Mouse (Mus musculus) C2C12 (cell line): ENCODE data around the gene Mboat1. TPM values are rescaled to one million over a fixed set of nuclear protein-coding genes. Genes with fewer than 3 reads are reported as not detected.

Source experiments
- H3K27me3 ChIP-seq: one replicate; pipeline ENCODE4 v1.6.1; 2011; ENCODE audit not compliant: control insufficient read depth, insufficient read depth, insufficient read length
- H3K36me3 ChIP-seq: one replicate; pipeline ENCODE4 v1.6.1; 2011; ENCODE audit not compliant: control insufficient read depth, insufficient read depth
- H3K4me3 ChIP-seq: one replicate; pipeline ENCODE4 v1.5.1; 2011; ENCODE audit warnings: mild to moderate bottlenecking, control low read depth; ENCODE audit not compliant: poor library complexity, insufficient read depth, severe bottlenecking
- H3K79me2 ChIP-seq: one replicate; pipeline ENCODE4 v1.6.1; 2011; ENCODE audit not compliant: control insufficient read depth, insufficient read depth
- H3K79me3 ChIP-seq: one replicate; pipeline ENCODE4 v1.6.1; 2011; ENCODE audit warnings: low read depth, control low read depth
- H3ac ChIP-seq: one replicate; pipeline ENCODE3; 2011; ENCODE audit warnings: low read depth; ENCODE audit not compliant: control insufficient read depth, insufficient read length
- CEBPB ChIP-seq: IDR thresholded peaks from one replicate; pipeline ENCODE4 v1.6.1; 2011; ENCODE audit warnings: low read depth, mild to moderate bottlenecking, control low read depth, moderate library complexity
- CTCF ChIP-seq: IDR thresholded peaks from one replicate; pipeline ENCODE4 v1.5.1; 2011; ENCODE audit not compliant: control insufficient read depth, insufficient read depth, insufficient read length
- FOSL1 ChIP-seq: IDR thresholded peaks from one replicate; pipeline ENCODE4 v1.8.0; 2011; ENCODE audit warnings: mild to moderate bottlenecking, low read length; ENCODE audit not compliant: poor library complexity, insufficient read depth, severe bottlenecking
- MAX ChIP-seq: IDR thresholded peaks from one replicate; pipeline ENCODE4 v1.6.1; 2011; ENCODE audit warnings: mild to moderate bottlenecking, control low read depth
- MYOD1 ChIP-seq: IDR thresholded peaks from one replicate; pipeline ENCODE4 v1.6.1; 2011; ENCODE audit warnings: low read depth; ENCODE audit not compliant: control insufficient read depth, insufficient read length
- MYOG ChIP-seq: IDR thresholded peaks from one replicate; pipeline ENCODE4 v1.6.1; 2011; ENCODE audit not compliant: control insufficient read depth, insufficient read length; ENCODE audit errors: extremely low read depth
- USF1 ChIP-seq: IDR thresholded peaks from one replicate; pipeline ENCODE4 v1.6.1; 2011; ENCODE audit warnings: low read depth, mild to moderate bottlenecking, control low read depth, moderate library complexity
- polyA plus RNA-seq: library from polyadenylated mRNA; unstranded; fragments of >200 nt; fragmentation: generic; extraction: Trizol; gene quantifications from one replicate; pipeline ENCODE4 v1.2.1, GENCODE M21; 2012; ENCODE audit warnings: missing spikeins

Mboat1 gene
- polyA plus RNA-seq, 1 experiment, result 10.6 TPM

- TF ChIP-seq MAX (no peak), CEBPB (no peak), MYOG (no peak), USF1 (no peak), CTCF (no peak), FOSL1 (no peak), MYOD1 (no peak)
- Histone ChIP-seq H3ac (no peak overlapping the region), H3K27me3 (peaks cover 3% of the 10 kb centered on the region), H3K79me3 (no peaks in the 10 kb centered on the region), H3K79me2 (no peaks in the 10 kb centered on the region), H3K36me3 (no peaks in the 10 kb centered on the region), H3K4me3 (no peak overlapping the region)
These were observed 128.5 kb downstream of the Mboat1 start for GRCm38 (mm10) chr13:30264765-30265164.

DNA sequence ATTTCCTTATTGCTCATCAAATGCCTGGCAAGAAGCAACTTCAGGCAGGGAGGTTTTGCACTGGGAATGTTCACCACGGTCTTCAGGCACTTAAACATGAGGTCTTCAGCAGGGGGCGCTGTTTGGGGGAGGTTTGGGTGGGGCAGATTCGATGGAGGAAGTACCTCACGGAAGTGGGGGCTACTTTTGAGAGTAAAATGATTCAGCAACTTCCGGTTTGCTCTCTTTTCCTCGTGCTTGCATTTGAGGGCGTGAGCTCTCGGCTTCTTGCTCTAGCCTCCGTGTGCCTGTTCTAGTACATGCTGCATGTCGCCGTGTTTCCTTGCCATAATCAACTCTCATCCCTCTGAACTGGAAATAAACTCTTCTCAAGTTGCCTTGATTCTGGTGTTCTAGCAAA is 129.7 kb downstream of the Mboat1 start:
- no peaks in the 10 kb centered on the region for H3K79me3 ChIP-seq
- H3K4me3 ChIP-seq, result no peak overlapping the region
- TF ChIP-seq MYOG, result no peak
- no peaks in the 10 kb centered on the region for H3K36me3 ChIP-seq
- H3K27me3 ChIP-seq, result no peaks in the 10 kb centered on the region
- H3ac ChIP-seq, result no peak overlapping the region
- H3K79me2 ChIP-seq, result no peaks in the 10 kb centered on the region

- TF ChIP-seq CTCF, result peak; percentile 51
- TF ChIP-seq CEBPB, result no peak
- no peak overlapping the region for H3K4me3 ChIP-seq
- no peaks in the 10 kb centered on the region for H3K36me3 ChIP-seq
- no peaks in the 10 kb centered on the region for H3K27me3 ChIP-seq
- H3K79me2 ChIP-seq, result no peaks in the 10 kb centered on the region
- no peak overlapping the region for H3ac ChIP-seq
- H3K79me3 ChIP-seq, result no peaks in the 10 kb centered on the region
These were observed 135.9 kb downstream of the Mboat1 start for GRCm38 (mm10) chr13:30272040-30272686.

Other genes starting within 250 kb of the Mboat1 start
- 10.2 TPM for gene E2f3, start 150.4 kb upstream of the Mboat1 start, polyA plus RNA-seq
- not detected for gene Agtr1a, start 200.0 kb downstream of the Mboat1 start, polyA plus RNA-seq